Mouse (Mus musculus): ENCODE results near the gene Fkbp15. TPM values are rescaled to one million over a fixed set of nuclear protein-coding genes. Genes with fewer than 3 reads are reported as not detected.

Fkbp15 gene
- polyA plus RNA-seq, 1 experiment from 2014 or later = 26.1 TPM

DNA sequence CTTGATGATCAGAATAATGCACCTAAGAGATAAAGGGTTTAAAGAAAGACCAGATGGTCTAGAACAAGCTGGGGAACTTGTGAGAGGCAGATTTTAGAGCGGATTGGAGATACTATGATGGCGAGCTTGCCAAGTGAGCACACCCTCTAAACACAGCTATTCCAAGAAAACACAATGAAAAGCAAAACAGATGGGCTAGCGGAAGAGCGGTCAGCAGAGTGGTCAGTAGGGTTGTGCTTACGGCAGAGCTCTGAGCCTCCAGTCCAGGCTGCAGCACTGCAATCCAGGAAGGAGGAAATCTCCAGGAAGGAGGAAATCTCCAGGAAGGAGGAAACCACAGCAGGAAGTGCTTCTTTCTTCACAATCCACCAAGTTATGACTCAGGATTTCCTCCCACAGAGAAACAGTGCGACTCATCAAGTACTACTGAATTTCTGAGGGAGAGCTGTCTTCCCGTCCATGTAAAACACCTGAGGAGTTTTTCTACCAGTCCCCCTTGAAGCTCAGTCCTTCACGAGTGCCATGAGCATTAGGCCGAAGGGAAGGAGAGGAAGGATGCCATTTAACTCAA, 46.6 kb downstream of the Fkbp15 start:
- no peak overlapping the region for H3K4me3 ChIP-seq (ENCODE audit: low read length)
- no peak overlapping the region for H3K4me2 ChIP-seq (ENCODE audit: low read depth, low read length)
- 82% methylated on average over 9 of the region's 9 CpGs for WGBS

DNA sequence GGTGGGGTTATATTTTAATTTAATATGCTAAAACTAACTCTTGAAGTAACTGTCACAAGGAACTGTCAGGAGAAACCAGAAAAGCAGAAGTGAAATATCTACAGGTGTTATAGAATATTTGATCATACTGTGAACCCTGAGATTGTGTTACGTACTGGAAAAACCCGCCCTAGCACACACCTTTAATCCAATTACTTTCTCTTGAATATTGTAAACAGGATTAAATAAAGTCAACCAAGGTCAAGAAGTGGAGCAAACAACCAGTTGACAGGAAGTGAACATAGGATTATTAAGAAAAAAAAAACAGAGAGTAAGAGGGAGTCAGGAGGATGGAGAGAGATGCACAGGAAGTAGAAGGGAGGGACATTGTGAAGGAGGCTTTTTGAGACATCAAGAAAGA, 47.5 kb downstream of the Fkbp15 start:
- ATAC-seq (ENCODE audit: low read depth) = no peak
- Histone ChIP-seq H3K27me3 (ENCODE audit: control insufficient read depth, insufficient read depth, low read depth, low read length) (no peaks in the 10 kb centered on the region), H3K4me2 (ENCODE audit: low read depth, low read length) (no peak overlapping the region), H3K4me3 (ENCODE audit: low read length) (no peak overlapping the region), H3K4me1 (replicated peaks; ENCODE audit: control insufficient read depth, insufficient read depth, low read length) (no peaks in the 10 kb centered on the region), H3K27ac (ENCODE audit: low read length) (no peak overlapping the region), H3K9me3 (ENCODE audit: control insufficient read depth, low read length) (no peaks in the 10 kb centered on the region), H3K9ac (ENCODE audit: low read length) (no peak overlapping the region), H3K36me3 (ENCODE audit: control insufficient read depth, insufficient read depth, low read length) (peaks cover 18% of the 10 kb centered on the region)
- WGBS = 92% methylated on average over 2 of the region's 2 CpGs

More for the DNA sequence above, 46.6 kb downstream of the Fkbp15 start:
- Histone ChIP-seq H3K9ac (ENCODE audit: low read length) (no peak overlapping the region), H3K4me1 (replicated peaks; ENCODE audit: control insufficient read depth, insufficient read depth, low read length) (no peaks in the 10 kb centered on the region), H3K27me3 (ENCODE audit: control insufficient read depth, insufficient read depth, low read depth, low read length) (no peaks in the 10 kb centered on the region), H3K36me3 (ENCODE audit: control insufficient read depth, insufficient read depth, low read length) (peaks cover 18% of the 10 kb centered on the region), H3K9me3 (ENCODE audit: control insufficient read depth, low read length) (no peaks in the 10 kb centered on the region), H3K27ac (ENCODE audit: low read length) (no peak overlapping the region)
- ATAC-seq (ENCODE audit: low read depth) = no peak

DNA sequence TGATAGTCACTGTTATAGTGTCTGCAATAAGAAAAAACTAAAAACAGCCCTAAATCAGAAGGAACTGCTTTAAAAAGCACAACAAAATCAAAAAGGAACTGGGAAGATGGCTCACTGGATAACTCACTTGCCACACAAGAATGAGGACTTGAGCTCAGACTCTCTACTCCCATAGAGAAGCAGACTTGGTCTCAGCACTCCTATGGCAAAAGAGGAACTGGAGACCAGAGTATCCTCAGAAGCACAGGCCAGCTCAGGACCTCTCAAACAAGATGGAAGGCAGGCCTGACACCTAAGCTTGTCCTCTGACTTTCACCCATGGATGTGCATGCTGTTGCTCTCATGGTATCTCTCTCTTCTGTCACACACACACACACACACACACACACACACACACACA, 51.9 kb downstream of the Fkbp15 start:
- no peak overlapping the region for H3K4me3 ChIP-seq (ENCODE audit: low read length)
- no peaks in the 10 kb centered on the region for H3K4me1 ChIP-seq (replicated peaks; ENCODE audit: control insufficient read depth, insufficient read depth, low read length)
- peaks cover 28% of the 10 kb centered on the region for H3K36me3 ChIP-seq (ENCODE audit: control insufficient read depth, insufficient read depth, low read length)
- no peak for ATAC-seq (ENCODE audit: low read depth)
- H3K27ac ChIP-seq (ENCODE audit: low read length) = no peak overlapping the region
- H3K9ac ChIP-seq (ENCODE audit: low read length) = no peak overlapping the region
- no peaks in the 10 kb centered on the region for H3K9me3 ChIP-seq (ENCODE audit: control insufficient read depth, low read length)
- no peaks in the 10 kb centered on the region for H3K27me3 ChIP-seq (ENCODE audit: control insufficient read depth, insufficient read depth, low read depth, low read length)
- H3K4me2 ChIP-seq (ENCODE audit: low read depth, low read length) = no peak overlapping the region

DNA sequence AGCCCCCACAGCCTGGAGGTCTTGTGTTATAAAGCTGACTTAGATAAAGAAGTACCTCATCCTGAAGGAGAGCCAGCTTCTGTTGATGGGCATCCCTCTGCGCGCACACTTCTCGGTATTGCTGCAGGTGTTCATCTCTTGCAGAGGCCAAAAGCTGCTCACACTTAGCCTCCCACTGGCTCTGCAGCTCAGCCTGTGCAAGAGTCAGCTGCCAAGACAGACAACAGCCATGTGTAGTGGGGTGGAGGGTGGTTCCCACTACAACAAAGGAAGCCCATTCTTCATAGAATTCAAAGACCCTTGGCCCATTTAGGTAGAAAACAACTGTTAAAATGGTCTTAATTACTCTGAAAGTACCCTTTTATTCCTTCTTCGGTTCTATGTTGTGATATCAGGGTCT, 53.5 kb downstream of the Fkbp15 start:
- no peak for ATAC-seq (ENCODE audit: low read depth)
- no peaks in the 10 kb centered on the region for H3K9me3 ChIP-seq (ENCODE audit: control insufficient read depth, low read length)
- no peak overlapping the region for H3K27ac ChIP-seq (ENCODE audit: low read length)
- H3K9ac ChIP-seq (ENCODE audit: low read length) = no peak overlapping the region
- no peak overlapping the region for H3K4me2 ChIP-seq (ENCODE audit: low read depth, low read length)
- H3K27me3 ChIP-seq (ENCODE audit: control insufficient read depth, insufficient read depth, low read depth, low read length) = no peaks in the 10 kb centered on the region
- no peak overlapping the region for H3K4me3 ChIP-seq (ENCODE audit: low read length)
- H3K36me3 ChIP-seq (ENCODE audit: control insufficient read depth, insufficient read depth, low read length) = peaks cover 28% of the 10 kb centered on the region
- no peaks in the 10 kb centered on the region for H3K4me1 ChIP-seq (replicated peaks; ENCODE audit: control insufficient read depth, insufficient read depth, low read length)
- WGBS = 95% methylated on average over 4 of the region's 4 CpGs

DNA sequence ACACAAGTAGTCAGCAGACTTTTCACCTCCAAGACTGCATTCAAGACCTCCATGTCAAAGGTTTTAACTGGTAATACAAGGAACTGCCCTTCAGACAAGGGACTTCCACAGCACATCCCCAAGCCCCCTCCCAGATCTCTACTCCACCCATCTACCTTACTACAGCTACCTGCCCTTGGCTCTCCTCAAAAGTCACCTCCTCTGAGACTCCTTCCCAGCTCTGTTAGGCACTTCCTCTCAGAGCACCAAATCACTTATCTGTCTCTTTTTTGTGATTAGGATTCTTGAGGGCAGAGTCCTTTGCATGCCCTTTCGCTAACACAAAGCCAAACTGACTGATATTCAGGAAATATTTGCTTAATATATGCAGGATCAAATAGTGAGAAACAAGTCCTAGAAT, 54.0 kb downstream of the Fkbp15 start:
- Histone ChIP-seq H3K9ac (ENCODE audit: low read length) (no peak overlapping the region), H3K27me3 (ENCODE audit: control insufficient read depth, insufficient read depth, low read depth, low read length) (no peaks in the 10 kb centered on the region), H3K4me3 (ENCODE audit: low read length) (no peak overlapping the region), H3K27ac (ENCODE audit: low read length) (no peak overlapping the region), H3K4me2 (ENCODE audit: low read depth, low read length) (no peak overlapping the region), H3K36me3 (ENCODE audit: control insufficient read depth, insufficient read depth, low read length) (peaks cover 25% of the 10 kb centered on the region), H3K4me1 (replicated peaks; ENCODE audit: control insufficient read depth, insufficient read depth, low read length) (no peaks in the 10 kb centered on the region), H3K9me3 (ENCODE audit: control insufficient read depth, low read length) (no peaks in the 10 kb centered on the region)
- no peak for ATAC-seq (ENCODE audit: low read depth)
- WGBS = 86% methylated on average over 1 of the region's 1 CpGs

DNA sequence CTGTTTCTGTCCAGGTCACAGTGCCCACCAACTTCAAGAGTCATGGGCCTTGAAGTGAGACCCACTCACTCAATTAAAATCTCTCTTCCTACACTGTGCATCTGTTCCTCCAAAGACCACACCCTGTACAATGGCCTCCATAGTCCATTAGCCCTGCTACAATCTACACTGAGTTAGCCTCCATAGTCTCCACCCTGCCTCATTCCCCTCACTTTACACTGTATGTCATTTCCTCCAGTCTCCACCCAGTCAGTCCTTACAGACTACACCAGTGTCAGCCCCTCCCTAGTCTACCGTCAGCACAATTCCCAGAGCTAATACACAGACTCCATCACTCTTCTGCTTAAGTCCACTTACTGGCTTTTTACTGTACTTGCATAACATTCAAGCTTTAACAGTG, 57.1 kb downstream of the Fkbp15 start:
- Histone ChIP-seq H3K27me3 (ENCODE audit: control insufficient read depth, insufficient read depth, low read depth, low read length) (no peaks in the 10 kb centered on the region), H3K9ac (ENCODE audit: low read length) (no peak overlapping the region), H3K4me1 (replicated peaks; ENCODE audit: control insufficient read depth, insufficient read depth, low read length) (no peaks in the 10 kb centered on the region), H3K36me3 (ENCODE audit: control insufficient read depth, insufficient read depth, low read length) (peaks cover 33% of the 10 kb centered on the region), H3K9me3 (ENCODE audit: control insufficient read depth, low read length) (no peaks in the 10 kb centered on the region), H3K27ac (ENCODE audit: low read length) (no peak overlapping the region), H3K4me2 (ENCODE audit: low read depth, low read length) (no peak overlapping the region), H3K4me3 (ENCODE audit: low read length) (no peak overlapping the region)
- WGBS = 48% methylated on average over 1 of the region's 1 CpGs
- ATAC-seq (ENCODE audit: low read depth) = no peak

DNA sequence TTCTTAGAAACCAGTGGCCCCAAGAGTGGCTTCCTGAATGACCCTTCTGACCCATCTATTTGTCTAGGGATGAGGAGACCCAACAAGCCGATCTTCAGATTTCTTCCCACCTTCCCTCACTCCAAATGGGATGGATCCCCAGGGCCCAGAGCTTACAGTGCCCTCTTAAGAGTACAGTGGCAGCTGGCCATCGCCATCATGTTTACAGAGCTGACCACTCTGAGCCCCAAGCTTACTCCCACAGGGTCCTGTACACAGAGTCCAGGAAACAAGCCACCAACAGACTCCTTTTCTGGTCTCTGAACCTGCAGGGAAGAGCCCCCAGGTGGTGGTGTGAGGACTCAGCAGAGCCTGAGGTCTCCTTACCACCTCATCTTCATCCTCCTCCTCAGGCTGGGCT, 57.6 kb downstream of the Fkbp15 start:
- Histone ChIP-seq H3K4me3 (ENCODE audit: low read length) (no peak overlapping the region), H3K9me3 (ENCODE audit: control insufficient read depth, low read length) (no peaks in the 10 kb centered on the region), H3K36me3 (ENCODE audit: control insufficient read depth, insufficient read depth, low read length) (peaks cover 33% of the 10 kb centered on the region), H3K27me3 (ENCODE audit: control insufficient read depth, insufficient read depth, low read depth, low read length) (no peaks in the 10 kb centered on the region), H3K27ac (ENCODE audit: low read length) (no peak overlapping the region), H3K4me2 (ENCODE audit: low read depth, low read length) (no peak overlapping the region), H3K4me1 (replicated peaks; ENCODE audit: control insufficient read depth, insufficient read depth, low read length) (no peaks in the 10 kb centered on the region), H3K9ac (ENCODE audit: low read length) (no peak overlapping the region)
- no peak for ATAC-seq (ENCODE audit: low read depth)
- 26% methylated on average over 2 of the region's 2 CpGs for WGBS

DNA sequence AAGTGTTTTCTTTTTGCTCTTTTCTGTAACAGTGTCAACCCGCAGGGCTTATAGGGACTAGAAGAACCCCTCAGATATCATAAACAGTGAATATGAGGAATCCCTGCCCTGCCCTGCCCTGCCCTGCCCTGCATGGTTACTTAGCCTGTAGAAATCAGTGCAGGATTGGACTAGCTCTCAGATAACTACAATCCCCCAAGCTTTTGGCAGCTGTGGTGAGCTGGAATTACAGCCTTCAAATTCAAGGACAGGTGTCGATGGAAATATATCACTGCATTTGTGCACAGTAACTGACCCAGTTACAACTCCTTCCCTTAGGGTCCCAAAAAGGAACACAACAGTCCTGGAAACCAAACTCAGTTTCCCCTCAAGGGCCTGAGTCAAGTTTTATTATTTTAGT, 60.3 kb downstream of the Fkbp15 start:
- Histone ChIP-seq H3K27me3 (ENCODE audit: control insufficient read depth, insufficient read depth, low read depth, low read length) (no peaks in the 10 kb centered on the region), H3K9me3 (ENCODE audit: control insufficient read depth, low read length) (no peaks in the 10 kb centered on the region), H3K27ac (ENCODE audit: low read length) (no peak overlapping the region), H3K4me3 (ENCODE audit: low read length) (no peak overlapping the region), H3K9ac (ENCODE audit: low read length) (no peak overlapping the region), H3K4me2 (ENCODE audit: low read depth, low read length) (no peak overlapping the region), H3K4me1 (replicated peaks; ENCODE audit: control insufficient read depth, insufficient read depth, low read length) (no peaks in the 10 kb centered on the region), H3K36me3 (ENCODE audit: control insufficient read depth, insufficient read depth, low read length) (peaks cover 25% of the 10 kb centered on the region)
- no peak for ATAC-seq (ENCODE audit: low read depth)
- WGBS = 88% methylated on average over 2 of the region's 2 CpGs

DNA sequence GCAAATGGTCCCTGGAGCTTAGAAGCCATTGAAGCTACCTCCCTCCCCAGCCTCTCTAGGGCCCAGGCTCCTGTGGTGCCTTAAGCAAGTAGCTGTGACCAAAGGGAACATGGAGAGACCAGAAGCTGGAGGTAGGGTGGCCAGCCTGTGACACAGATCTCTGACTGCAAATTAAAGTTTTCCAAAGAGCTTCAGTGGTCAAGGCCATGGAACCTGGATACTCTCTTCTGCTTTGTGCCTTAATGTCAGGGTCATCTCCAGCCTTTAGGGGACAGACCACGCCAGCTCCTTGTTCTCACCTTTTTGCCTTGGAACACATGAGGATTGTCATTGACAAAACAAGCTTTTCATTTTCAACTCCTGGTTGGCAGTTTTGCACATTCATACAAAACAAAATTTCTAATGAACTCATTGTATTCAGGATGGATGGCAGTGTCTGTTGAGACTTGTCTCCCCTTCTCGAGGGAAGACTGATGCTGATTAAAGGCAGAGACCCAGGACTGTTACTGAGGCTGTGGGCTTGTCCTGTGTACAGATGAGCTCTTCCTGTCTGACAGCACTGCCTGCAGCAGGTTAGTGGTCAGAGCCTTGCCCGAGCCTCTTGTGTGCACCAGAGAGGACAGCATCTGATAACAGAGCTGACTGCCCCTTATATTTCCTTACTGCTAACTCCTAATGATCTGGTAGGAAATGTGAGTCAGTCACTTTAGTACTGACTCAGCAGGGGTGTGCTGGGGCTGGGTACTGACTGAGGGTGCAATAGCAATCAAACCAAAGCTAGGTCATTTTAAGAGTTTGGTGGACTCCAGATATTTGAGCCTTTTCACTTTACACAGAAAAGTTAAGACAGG, 62.8 kb downstream of the Fkbp15 start:
- no peaks in the 10 kb centered on the region for H3K4me1 ChIP-seq (replicated peaks; ENCODE audit: control insufficient read depth, insufficient read depth, low read length)
- WGBS = 65% methylated on average over 3 of the region's 3 CpGs
- ATAC-seq (ENCODE audit: low read depth) = no peak
- no peaks in the 10 kb centered on the region for H3K9me3 ChIP-seq (ENCODE audit: control insufficient read depth, low read length)
- no peak overlapping the region for H3K4me3 ChIP-seq (ENCODE audit: low read length)
- H3K9ac ChIP-seq (ENCODE audit: low read length) = no peak overlapping the region
- peaks cover 16% of the 10 kb centered on the region for H3K36me3 ChIP-seq (ENCODE audit: control insufficient read depth, insufficient read depth, low read length)
- H3K27me3 ChIP-seq (ENCODE audit: control insufficient read depth, insufficient read depth, low read depth, low read length) = no peaks in the 10 kb centered on the region
- H3K27ac ChIP-seq (ENCODE audit: low read length) = no peak overlapping the region
- H3K4me2 ChIP-seq (ENCODE audit: low read depth, low read length) = no peak overlapping the region
